Mouse (Mus musculus) lung, adult 2 months (tissue): ENCODE results near the gene Plxna4.

ENCODE experiments used
- CTCF ChIP-seq: fragments of 200-500 bp; IDR thresholded peaks from 2 replicates; pipeline ENCODE4 v1.5.1; 2011; ENCODE audit warnings: mild to moderate bottlenecking, low read length, control low read depth; ENCODE audit not compliant: insufficient read depth
- POLR2A ChIP-seq: fragments of 200-500 bp; IDR thresholded peaks from 2 replicates; pipeline ENCODE4 v1.6.1; 2011; ENCODE audit warnings: low read depth, mild to moderate bottlenecking, control low read depth, low read length, borderline replicate concordance; ENCODE audit errors: extremely low read depth

GRCm38 (mm10) chr6:32381516-32381915 is 206.5 kb downstream of the Plxna4 start:
- TF ChIP-seq POLR2A = no peak
- TF ChIP-seq CTCF = no peak
